Mouse (Mus musculus): ENCODE measurements around the gene Smg5. TPM values are rescaled to one million over a fixed set of nuclear protein-coding genes. Genes with fewer than 3 reads are reported as not detected.

Smg5 gene
- polyA plus RNA-seq, 1 experiment from 2014 or later = 35.2 TPM

- ATAC-seq (replicated peaks; ENCODE audit: insufficient number of reproducible peaks, low FRiP score, low TSS enrichment) = no peak
- peak overlapping the region; percentile 63; the same call in 1 of the 2 replicates for H3K4me2 ChIP-seq
- H3K27ac ChIP-seq (ENCODE audit: low read depth, low read length) = no peak overlapping the region; the same call in 1 of the 2 replicates
- peaks cover 18% of the 10 kb centered on the region for H3K36me3 ChIP-seq (ENCODE audit: control insufficient read depth, insufficient read depth, low read length)
- no peak overlapping the region for H3K4me3 ChIP-seq (ENCODE audit: low read depth, low read length)
- no peaks in the 10 kb centered on the region for H3K9me3 ChIP-seq (replicated peaks; ENCODE audit: control insufficient read depth, low read length)
- H3K9ac ChIP-seq (ENCODE audit: low read depth, low read length) = no peak overlapping the region
- WGBS (ENCODE audit: insufficient replicate concordance) = 71% methylated on average over 7 of the region's 7 CpGs
- no peaks in the 10 kb centered on the region for H3K27me3 ChIP-seq (ENCODE audit: control insufficient read depth, insufficient read depth, low read length)
- H3K4me1 ChIP-seq (ENCODE audit: control insufficient read depth, insufficient read depth, low read length) = peaks cover 14% of the 10 kb centered on the region
Observed at GRCm38 (mm10) chr3:88338316-88338715, 2.3 kb downstream of the Smg5 start.

GRCm38 (mm10) chr3:88339006-88339405 lies 2.9 kb downstream of the Smg5 start:
- no peaks in the 10 kb centered on the region for H3K9me3 ChIP-seq (replicated peaks; ENCODE audit: control insufficient read depth, low read length)
- H3K4me1 ChIP-seq (ENCODE audit: control insufficient read depth, insufficient read depth, low read length) = peaks cover 14% of the 10 kb centered on the region
- H3K9ac ChIP-seq (ENCODE audit: low read depth, low read length) = no peak overlapping the region
- 68% methylated on average over 3 of the region's 3 CpGs for WGBS (ENCODE audit: insufficient replicate concordance)
- no peak for ATAC-seq (replicated peaks; ENCODE audit: insufficient number of reproducible peaks, low FRiP score, low TSS enrichment)
- peaks cover 24% of the 10 kb centered on the region for H3K36me3 ChIP-seq (ENCODE audit: control insufficient read depth, insufficient read depth, low read length)
- no peak overlapping the region for H3K4me3 ChIP-seq (ENCODE audit: low read depth, low read length)
- peak overlapping the region; percentile 63; the same call in 1 of the 2 replicates for H3K4me2 ChIP-seq
- H3K27me3 ChIP-seq (ENCODE audit: control insufficient read depth, insufficient read depth, low read length) = no peaks in the 10 kb centered on the region
- H3K27ac ChIP-seq (ENCODE audit: low read depth, low read length) = no peak overlapping the region; the same call in 1 of the 2 replicates

GRCm38 (mm10) chr3:88350732-88351131 lies 14.7 kb downstream of the Smg5 start:
- no peaks in the 10 kb centered on the region for H3K9me3 ChIP-seq (replicated peaks; ENCODE audit: control insufficient read depth, low read length)
- H3K4me3 ChIP-seq (ENCODE audit: low read depth, low read length) = no peak overlapping the region
- WGBS (ENCODE audit: insufficient replicate concordance) = 75% methylated on average over 13 of the region's 13 CpGs
- peaks cover 76% of the 10 kb centered on the region for H3K36me3 ChIP-seq (ENCODE audit: control insufficient read depth, insufficient read depth, low read length)
- no peak overlapping the region for H3K9ac ChIP-seq (ENCODE audit: low read depth, low read length)
- no peaks in the 10 kb centered on the region for H3K4me1 ChIP-seq (ENCODE audit: control insufficient read depth, insufficient read depth, low read length)
- H3K4me2 ChIP-seq = no peak overlapping the region
- H3K27ac ChIP-seq (ENCODE audit: low read depth, low read length) = no peak overlapping the region
- no peak for ATAC-seq (replicated peaks; ENCODE audit: insufficient number of reproducible peaks, low FRiP score, low TSS enrichment)
- no peaks in the 10 kb centered on the region for H3K27me3 ChIP-seq (ENCODE audit: control insufficient read depth, insufficient read depth, low read length)

- WGBS (ENCODE audit: insufficient replicate concordance) = 90% methylated on average over 9 of the region's 9 CpGs
- Histone ChIP-seq H3K27ac (ENCODE audit: low read depth, low read length) (no peak overlapping the region), H3K4me1 (ENCODE audit: control insufficient read depth, insufficient read depth, low read length) (no peaks in the 10 kb centered on the region), H3K9me3 (replicated peaks; ENCODE audit: control insufficient read depth, low read length) (no peaks in the 10 kb centered on the region), H3K4me2 (no peak overlapping the region), H3K36me3 (ENCODE audit: control insufficient read depth, insufficient read depth, low read length) (peaks cover 74% of the 10 kb centered on the region), H3K9ac (ENCODE audit: low read depth, low read length) (no peak overlapping the region), H3K27me3 (ENCODE audit: control insufficient read depth, insufficient read depth, low read length) (no peaks in the 10 kb centered on the region), H3K4me3 (ENCODE audit: low read depth, low read length) (no peak overlapping the region)
- no peak for ATAC-seq (replicated peaks; ENCODE audit: insufficient number of reproducible peaks, low FRiP score, low TSS enrichment)
Observed at GRCm38 (mm10) chr3:88352907-88353306, 16.8 kb downstream of the Smg5 start.

- no peak for ATAC-seq (replicated peaks; ENCODE audit: insufficient number of reproducible peaks, low FRiP score, low TSS enrichment)
- Histone ChIP-seq H3K9ac (ENCODE audit: low read depth, low read length) (no peak overlapping the region), H3K36me3 (ENCODE audit: control insufficient read depth, insufficient read depth, low read length) (peaks cover 78% of the 10 kb centered on the region), H3K4me2 (no peak overlapping the region), H3K4me3 (ENCODE audit: low read depth, low read length) (no peak overlapping the region), H3K4me1 (ENCODE audit: control insufficient read depth, insufficient read depth, low read length) (peaks cover 3% of the 10 kb centered on the region; the same call in 1 of the 2 replicates), H3K27ac (ENCODE audit: low read depth, low read length) (no peak overlapping the region), H3K9me3 (replicated peaks; ENCODE audit: control insufficient read depth, low read length) (no peaks in the 10 kb centered on the region), H3K27me3 (ENCODE audit: control insufficient read depth, insufficient read depth, low read length) (no peaks in the 10 kb centered on the region)
- WGBS (ENCODE audit: insufficient replicate concordance) = 91% methylated on average over 8 of the region's 8 CpGs
Observed at GRCm38 (mm10) chr3:88354396-88355165, 18.5 kb downstream of the Smg5 start.

GRCm38 (mm10) chr3:88359584-88359983 lies 23.5 kb downstream of the Smg5 start:
- Histone ChIP-seq H3K27me3 (ENCODE audit: control insufficient read depth, insufficient read depth, low read length) (no peaks in the 10 kb centered on the region; the same call in 1 of the 2 replicates), H3K4me1 (ENCODE audit: control insufficient read depth, insufficient read depth, low read length) (peaks cover 18% of the 10 kb centered on the region), H3K9ac (ENCODE audit: low read depth, low read length) (no peak overlapping the region), H3K36me3 (ENCODE audit: control insufficient read depth, insufficient read depth, low read length) (peaks cover 58% of the 10 kb centered on the region), H3K27ac (ENCODE audit: low read depth, low read length) (peak overlapping the region; percentile 70), H3K4me3 (ENCODE audit: low read depth, low read length) (no peak overlapping the region), H3K4me2 (no peak overlapping the region), H3K9me3 (replicated peaks; ENCODE audit: control insufficient read depth, low read length) (no peaks in the 10 kb centered on the region)
- no peak for ATAC-seq (replicated peaks; ENCODE audit: insufficient number of reproducible peaks, low FRiP score, low TSS enrichment)
- 53% methylated on average over 5 of the region's 5 CpGs for WGBS (ENCODE audit: insufficient replicate concordance)

GRCm38 (mm10) chr3:88359989-88360388 lies 23.9 kb downstream of the Smg5 start:
- 0 out of 2 replicates have a peak overlapping the region, but pooled peaks have one; percentile 22 for H3K9ac ChIP-seq (ENCODE audit: low read depth, low read length)
- ATAC-seq (replicated peaks; ENCODE audit: insufficient number of reproducible peaks, low FRiP score, low TSS enrichment) = no peak
- peak overlapping the region; percentile 70 for H3K27ac ChIP-seq (ENCODE audit: low read depth, low read length)

GRCm38 (mm10) chr3:88361096-88361495 lies 25.0 kb downstream of the Smg5 start:
- no peak overlapping the region; the same call in 1 of the 2 replicates for H3K9ac ChIP-seq (ENCODE audit: low read depth, low read length)
- peaks cover 15% of the 10 kb centered on the region for H3K27me3 ChIP-seq (ENCODE audit: control insufficient read depth, insufficient read depth, low read length)
- peaks cover 22% of the 10 kb centered on the region for H3K4me1 ChIP-seq (ENCODE audit: control insufficient read depth, insufficient read depth, low read length)
- H3K27ac ChIP-seq (ENCODE audit: low read depth, low read length) = no peak overlapping the region
- no peak for ATAC-seq (replicated peaks; ENCODE audit: insufficient number of reproducible peaks, low FRiP score, low TSS enrichment)
- peaks cover 45% of the 10 kb centered on the region for H3K36me3 ChIP-seq (ENCODE audit: control insufficient read depth, insufficient read depth, low read length)
- H3K9me3 ChIP-seq (replicated peaks; ENCODE audit: control insufficient read depth, low read length) = no peaks in the 10 kb centered on the region
- H3K4me2 ChIP-seq = no peak overlapping the region
- WGBS (ENCODE audit: insufficient replicate concordance) = 71% methylated on average over 6 of the region's 6 CpGs
- no peak overlapping the region for H3K4me3 ChIP-seq (ENCODE audit: low read depth, low read length)

More at GRCm38 (mm10) chr3:88359989-88360388, 23.9 kb downstream of the Smg5 start:
- Histone ChIP-seq H3K4me2 (no peak overlapping the region), H3K4me1 (ENCODE audit: control insufficient read depth, insufficient read depth, low read length) (peaks cover 22% of the 10 kb centered on the region), H3K36me3 (ENCODE audit: control insufficient read depth, insufficient read depth, low read length) (peaks cover 55% of the 10 kb centered on the region), H3K27me3 (ENCODE audit: control insufficient read depth, insufficient read depth, low read length) (peaks cover 4% of the 10 kb centered on the region; the same call in 1 of the 2 replicates), H3K4me3 (ENCODE audit: low read depth, low read length) (no peak overlapping the region), H3K9me3 (replicated peaks; ENCODE audit: control insufficient read depth, low read length) (no peaks in the 10 kb centered on the region)
- WGBS (ENCODE audit: insufficient replicate concordance) = 72% methylated on average over 3 of the region's 3 CpGs
